Mouse (Mus musculus) limb, embryonic 15.5 days (tissue): Measurements from ENCODE around the gene Pirb. TPM values are rescaled to one million over a fixed set of nuclear protein-coding genes. Genes with fewer than 3 reads are reported as not detected.

ENCODE experiments used
- ATAC-seq: fragments of 200-750 bp; cut with Nextera tagmentation; 2 replicates; pipeline ENCODE4 v1.8.0; 2017; ENCODE audit warnings: low read depth, moderate TSS enrichment; ENCODE audit not compliant: insufficient number of reproducible peaks, low FRiP score, low TSS enrichment
- H3K27ac ChIP-seq: fragments of 300-500 bp; sonication (generic); 2 replicates; pipeline ENCODE4 v1.5.1; 2015; ENCODE audit warnings: moderate library complexity, mild to moderate bottlenecking, inconsistent platforms
- H3K27me3 ChIP-seq: fragments of 300-500 bp; sonication (generic); 2 replicates; pipeline ENCODE4 v1.6.1; 2015; ENCODE audit warnings: inconsistent platforms
- H3K36me3 ChIP-seq: fragments of 300-500 bp; sonication (generic); 2 replicates; pipeline ENCODE4 v1.6.1; 2015; ENCODE audit warnings: inconsistent platforms
- H3K4me1 ChIP-seq: fragments of 300-500 bp; sonication (generic); 2 replicates; pipeline ENCODE4 v1.6.1; 2015; ENCODE audit warnings: inconsistent platforms
- H3K4me2 ChIP-seq: fragments of 300-500 bp; sonication (generic); 2 replicates; pipeline ENCODE4 v1.6.1; 2015; ENCODE audit warnings: mild to moderate bottlenecking, inconsistent platforms
- H3K4me3 ChIP-seq: fragments of 300-500 bp; sonication (generic); 2 replicates; pipeline ENCODE4 v1.5.1; 2015; ENCODE audit warnings: mild to moderate bottlenecking, inconsistent platforms
- H3K9ac ChIP-seq: fragments of 300-500 bp; sonication (generic); 2 replicates; pipeline ENCODE4 v1.6.1; 2015; ENCODE audit warnings: inconsistent platforms
- H3K9me3 ChIP-seq: fragments of 300-500 bp; sonication (generic); 2 replicates; pipeline ENCODE4 v1.6.1; 2016; ENCODE audit warnings: inconsistent platforms
- WGBS: fragments of 180-500 bp; shearing (Covaris S2); methylation state at CpG from one replicate; pipeline ENCODE4 v1.1.7; 2015; 5-methylcytosine and 5-hydroxymethylcytosine counted together
- polyA plus RNA-seq: library from polyadenylated mRNA; unstranded; fragments of >200 nt; fragmentation: Nextera tagmentation; extraction: Ambion mirVana; gene quantifications from 2 replicates; pipeline ENCODE4 v1.2.1, GENCODE M21; 2015

Pirb gene
- polyA plus RNA-seq, 1 experiment from 2014 or later: 0.96 TPM

- no peak overlapping the region for H3K27ac ChIP-seq
- no peak overlapping the region for H3K9ac ChIP-seq
- H3K27me3 ChIP-seq: no peaks in the 10 kb centered on the region
- H3K4me1 ChIP-seq: no peaks in the 10 kb centered on the region
- WGBS: 86% methylated on average over 31 of the region's 31 CpGs
- H3K9me3 ChIP-seq: no peaks in the 10 kb centered on the region
- H3K4me2 ChIP-seq: no peak overlapping the region
- H3K4me3 ChIP-seq: no peak overlapping the region
- ATAC-seq: no peak
- H3K36me3 ChIP-seq: peaks cover 60% of the 10 kb centered on the region
Observed at GRCm38 (mm10) chr7:3685400-3686187, 34.6 kb downstream of the Pirb start.

DNA sequence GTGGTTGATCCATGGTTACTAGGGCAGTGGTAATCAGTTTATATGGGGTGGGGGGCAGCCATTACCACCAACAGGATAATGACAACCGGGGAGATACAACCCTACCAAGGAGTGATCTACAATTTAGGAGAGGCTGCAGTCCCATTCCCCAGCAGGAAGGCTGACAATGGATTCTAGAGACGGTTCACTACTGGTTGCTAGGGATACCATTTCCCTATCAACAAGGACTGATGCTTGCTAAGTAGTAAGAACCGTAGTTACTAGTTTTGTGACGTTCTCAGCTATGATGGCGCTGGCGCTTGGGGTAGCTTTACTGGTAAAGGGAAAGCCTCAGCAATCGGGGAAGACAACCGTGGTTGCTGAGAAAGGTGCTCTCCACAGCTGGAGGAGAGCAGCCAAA lies 35.5 kb downstream of the Pirb start:
- H3K9me3 ChIP-seq: no peaks in the 10 kb centered on the region

GRCm38 (mm10) chr7:3683908-3684550 lies 36.2 kb downstream of the Pirb start:
- Histone ChIP-seq H3K36me3 (peaks cover 62% of the 10 kb centered on the region), H3K4me1 (no peaks in the 10 kb centered on the region), H3K9ac (no peak overlapping the region), H3K4me2 (no peak overlapping the region), H3K27me3 (no peaks in the 10 kb centered on the region), H3K9me3 (no peaks in the 10 kb centered on the region), H3K4me3 (no peak overlapping the region), H3K27ac (no peak overlapping the region)
- WGBS: 87% methylated on average over 10 of the region's 10 CpGs
- no peak for ATAC-seq

More for the DNA sequence above, 35.5 kb downstream of the Pirb start:
- H3K4me2 ChIP-seq: no peak overlapping the region
- H3K9ac ChIP-seq: no peak overlapping the region
- H3K4me1 ChIP-seq: no peaks in the 10 kb centered on the region
- H3K27ac ChIP-seq: no peak overlapping the region
- ATAC-seq: no peak
- peaks cover 64% of the 10 kb centered on the region for H3K36me3 ChIP-seq
- no peak overlapping the region for H3K4me3 ChIP-seq
- WGBS: 93% methylated on average over 8 of the region's 8 CpGs
- no peaks in the 10 kb centered on the region for H3K27me3 ChIP-seq

GRCm38 (mm10) chr7:3677342-3677741 lies 42.8 kb downstream of the Pirb start, which contains the start of gene Tmc4:
TSS of gene Tmc4 (minus strand) at chr7:3677553.
- Histone ChIP-seq H3K4me2 (no peak within 1 kb of the TSS), H3K4me3 (no peak within 1 kb of the TSS), H3K27me3 (no peaks in the 10 kb centered on the region), H3K36me3 (peaks cover 21% of the 10 kb centered on the region), H3K9me3 (no peaks in the 10 kb centered on the region), H3K4me1 (no peaks in the 10 kb centered on the region), H3K27ac (no peak within 1 kb of the TSS), H3K9ac (no peak within 1 kb of the TSS)
- no peak for ATAC-seq
- 44% methylated on average over 9 of the region's 9 CpGs for WGBS

GRCm38 (mm10) chr7:3676371-3676770 lies 43.8 kb downstream of the Pirb start:
- H3K27ac ChIP-seq: no peak overlapping the region
- no peak overlapping the region for H3K9ac ChIP-seq
- H3K9me3 ChIP-seq: no peaks in the 10 kb centered on the region
- H3K36me3 ChIP-seq: peaks cover 17% of the 10 kb centered on the region
- H3K4me3 ChIP-seq: no peak overlapping the region
- WGBS: 86% methylated on average over 12 of the region's 12 CpGs
- no peaks in the 10 kb centered on the region for H3K4me1 ChIP-seq
- no peak overlapping the region for H3K4me2 ChIP-seq
- no peaks in the 10 kb centered on the region for H3K27me3 ChIP-seq
- ATAC-seq: no peak

GRCm38 (mm10) chr7:3675228-3675548 lies 45.0 kb downstream of the Pirb start:
- no peak overlapping the region for H3K9ac ChIP-seq
- no peak for ATAC-seq
- peaks cover 11% of the 10 kb centered on the region for H3K36me3 ChIP-seq
- H3K4me3 ChIP-seq: no peak overlapping the region
- no peaks in the 10 kb centered on the region for H3K27me3 ChIP-seq
- H3K4me2 ChIP-seq: no peak overlapping the region
- WGBS: 77% methylated on average over 3 of the region's 3 CpGs
- H3K27ac ChIP-seq: no peak overlapping the region
- no peaks in the 10 kb centered on the region for H3K4me1 ChIP-seq
- no peaks in the 10 kb centered on the region for H3K9me3 ChIP-seq

DNA sequence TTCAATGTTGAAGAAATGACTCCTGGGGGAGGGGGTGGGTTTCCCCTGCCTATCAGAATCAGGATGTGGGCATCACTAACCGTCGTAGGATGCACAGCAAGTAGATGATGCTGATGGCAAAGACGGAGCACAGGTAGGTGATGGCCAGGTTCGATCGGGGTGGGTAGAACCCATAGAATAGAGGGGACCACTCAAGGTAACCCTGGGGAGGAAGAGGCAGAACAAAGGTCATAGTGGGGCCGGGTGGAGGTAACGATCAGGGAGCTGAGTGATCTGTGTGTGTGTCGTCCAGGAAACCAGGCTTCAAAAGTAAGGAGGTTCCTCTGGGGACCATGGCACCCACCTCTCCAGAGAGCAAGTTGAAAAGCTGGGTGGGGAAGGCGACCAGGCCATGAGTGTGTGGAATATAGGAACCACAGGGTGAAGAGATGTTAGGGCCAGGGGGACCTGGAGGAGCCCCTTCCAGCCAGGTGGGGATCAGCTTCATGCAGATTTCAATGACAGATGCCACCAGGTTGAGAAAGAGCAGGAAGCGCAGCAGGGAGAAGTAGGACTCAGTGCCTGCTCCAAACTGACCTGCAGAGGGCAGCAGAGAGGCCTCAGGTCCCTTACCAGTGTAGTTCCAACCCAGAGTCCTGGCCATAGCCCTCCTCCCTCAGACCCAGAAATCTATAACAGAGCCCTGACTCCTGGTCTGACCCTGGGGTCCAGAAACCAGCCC lies 45.5 kb downstream of the Pirb start:
- no peak overlapping the region for H3K9ac ChIP-seq
- H3K27ac ChIP-seq: no peak overlapping the region
- no peak overlapping the region for H3K4me3 ChIP-seq
- H3K4me1 ChIP-seq: no peaks in the 10 kb centered on the region
- peak; percentile 66; the same call in 1 of the 2 replicates for ATAC-seq
- H3K36me3 ChIP-seq: peaks cover 9% of the 10 kb centered on the region
- H3K9me3 ChIP-seq: no peaks in the 10 kb centered on the region
- H3K27me3 ChIP-seq: no peaks in the 10 kb centered on the region
- 72% methylated on average over 10 of the region's 10 CpGs for WGBS
- H3K4me2 ChIP-seq: no peak overlapping the region

DNA sequence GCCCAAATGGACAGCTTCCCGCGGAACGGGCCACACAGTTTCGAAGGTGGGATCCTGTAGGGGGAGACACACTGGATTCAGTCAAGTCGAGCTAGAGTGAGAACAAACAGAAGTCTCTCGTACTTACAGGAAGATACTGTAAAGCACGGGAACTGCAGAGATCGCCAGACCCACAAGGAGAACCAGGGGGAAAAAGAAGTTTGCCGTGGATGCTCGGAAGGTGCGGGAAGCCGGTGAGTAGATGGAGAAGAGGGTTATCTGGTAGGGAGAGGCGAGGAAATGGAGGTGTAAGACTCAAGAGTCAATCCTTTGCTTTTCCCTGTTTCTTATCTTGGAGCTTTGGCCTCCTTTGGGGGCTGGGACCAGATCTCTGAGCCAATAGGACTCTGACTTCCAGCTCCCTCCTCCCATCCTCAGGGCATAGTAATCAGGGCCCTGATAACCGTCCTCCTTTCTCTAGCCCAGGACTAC lies 53.2 kb downstream of the Pirb start:
- 21% methylated on average over 14 of the region's 14 CpGs for WGBS
- Histone ChIP-seq H3K4me2 (0 out of 2 replicates have a peak overlapping the region, but pooled peaks have one; percentile 10), H3K4me3 (no peak overlapping the region), H3K4me1 (peaks cover 28% of the 10 kb centered on the region), H3K36me3 (peaks cover 13% of the 10 kb centered on the region), H3K9ac (no peak overlapping the region), H3K27ac (no peak overlapping the region), H3K27me3 (no peaks in the 10 kb centered on the region), H3K9me3 (no peaks in the 10 kb centered on the region)
- ATAC-seq: no peak

DNA sequence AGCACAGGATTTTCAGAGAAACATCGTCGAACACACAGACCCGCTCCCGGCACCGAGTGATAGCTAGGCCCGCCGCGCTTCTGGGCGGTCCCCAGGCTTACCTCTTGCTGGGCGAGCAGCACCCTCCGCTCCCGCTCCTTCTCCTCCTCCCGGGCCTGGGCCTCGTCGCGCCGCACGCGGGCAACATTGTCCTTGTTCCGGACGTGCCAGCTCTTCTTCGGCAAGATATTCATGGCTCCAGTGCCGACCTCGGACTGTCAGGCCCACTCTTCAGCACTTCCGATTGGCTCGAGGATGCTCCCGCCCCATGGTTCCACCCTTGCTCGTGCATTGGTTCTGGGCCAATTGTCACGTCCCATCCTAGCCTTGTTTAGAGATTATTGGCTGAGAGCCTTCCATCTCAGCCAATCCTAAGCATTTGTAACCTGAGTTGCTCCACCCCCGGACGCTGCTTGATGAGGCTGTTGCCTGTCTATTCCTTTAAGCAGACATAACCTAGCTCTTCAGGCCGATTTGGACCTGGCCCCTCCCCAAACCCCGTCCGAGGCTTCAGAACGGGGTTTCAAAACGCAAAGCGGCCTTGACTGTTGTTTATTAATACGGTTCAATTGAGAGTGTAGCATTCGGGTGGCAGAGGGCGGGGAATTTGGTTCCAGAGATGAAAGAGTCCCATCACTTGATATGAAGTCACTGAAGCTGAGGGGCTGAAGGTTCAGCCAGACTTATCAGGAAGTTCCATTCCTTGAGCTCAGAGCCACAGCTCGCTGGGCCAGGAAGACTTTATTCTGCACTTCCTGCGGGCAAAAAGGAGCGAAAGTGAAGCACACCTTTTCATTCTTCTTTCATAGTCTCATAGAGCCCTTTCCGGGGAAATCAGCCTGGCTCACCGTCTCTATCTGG lies 54.7 kb downstream of the Pirb start, which contains the start of gene Leng1:
Gene Leng1, minus strand, starts transcription at position 626 of the 900 bp plus-strand sequence.
- Histone ChIP-seq H3K9me3 (no peaks in the 10 kb centered on the region), H3K27me3 (no peaks in the 10 kb centered on the region), H3K36me3 (peaks cover 26% of the 10 kb centered on the region), H3K9ac (peak within 1 kb of the TSS; percentile 87), H3K4me1 (peaks cover 28% of the 10 kb centered on the region), H3K4me2 (peak within 1 kb of the TSS; percentile 76), H3K27ac (peak within 1 kb of the TSS; percentile 94), H3K4me3 (peak within 1 kb of the TSS; percentile 73)
- WGBS: 3% methylated on average over 45 of the region's 45 CpGs
- ATAC-seq: peak; percentile 97

- Histone ChIP-seq H3K36me3 (peaks cover 34% of the 10 kb centered on the region), H3K4me3 (peak overlapping the region; percentile 73), H3K4me2 (peak overlapping the region; percentile 76), H3K27ac (peak overlapping the region; percentile 94), H3K4me1 (peaks cover 28% of the 10 kb centered on the region), H3K9me3 (no peaks in the 10 kb centered on the region), H3K9ac (peak overlapping the region; percentile 87), H3K27me3 (no peaks in the 10 kb centered on the region)
- ATAC-seq: no peak
- 30% methylated on average over 15 of the region's 15 CpGs for WGBS
Observed at GRCm38 (mm10) chr7:3664524-3665214, 55.5 kb downstream of the Pirb start.
